Mouse (Mus musculus) MEL (cell line): ENCODE measurements around the gene Asxl2. TPM values are rescaled to one million over a fixed set of nuclear protein-coding genes. Genes with fewer than 3 reads are reported as not detected.
A peak's percentile ranks its signal among the peaks of the same experiment; 100 is the strongest.

Experiments
- DNase-seq: peaks from one replicate; pipeline ENCODE4 v3.0.0; 2011; ENCODE audit warnings: low read depth, low spot score
- H3K27ac ChIP-seq: 2 replicates; pipeline ENCODE4 v1.5.1; 2012; ENCODE audit warnings: low read depth, mild to moderate bottlenecking, control low read depth, low read length, moderate library complexity; ENCODE audit not compliant: control insufficient read depth
- H3K27me3 ChIP-seq, 2 experiments: fragments of 150-350 bp in 1 of 2; sonication (generic) in 1 of 2; 2 replicates each; pipeline ENCODE4 v1.6.1; 2012; ENCODE audit warnings: low read length in 2 of 2, mild to moderate bottlenecking in 2 of 2, improper control_type of control experiment in 1 of 2, moderate library complexity in 1 of 2; ENCODE audit not compliant: insufficient read depth in 2 of 2, control insufficient read depth in 1 of 2
- H3K36me3 ChIP-seq, 2 experiments: 2 replicates each; pipeline ENCODE4 v1.6.1; 2012 to 2014; ENCODE audit warnings: low read length in 2 of 2, improper control_type of control experiment in 1 of 2, inconsistent platforms in 1 of 2, mild to moderate bottlenecking in 1 of 2; ENCODE audit not compliant: insufficient read depth in 2 of 2, control insufficient read depth in 1 of 2
- H3K4me1 ChIP-seq, 2 experiments: fragments of 150-350 bp in 1 of 2; sonication (generic) in 1 of 2; 2 replicates each; pipeline ENCODE4 v1.6.1; 2012; ENCODE audit warnings: low read length in 2 of 2, improper control_type of control experiment in 1 of 2, mild to moderate bottlenecking in 1 of 2; ENCODE audit not compliant: insufficient read depth in 2 of 2, control insufficient read depth in 1 of 2
- H3K4me3 ChIP-seq, 2 experiments: fragments of 150-350 bp in 1 of 2; sonication (generic) in 1 of 2; 2 replicates each; pipeline ENCODE4 v1.5.1; 2012; ENCODE audit warnings: low read depth in 2 of 2, low read length in 2 of 2, mild to moderate bottlenecking in 2 of 2, moderate library complexity in 2 of 2, control low read depth in 1 of 2, improper control_type of control experiment in 1 of 2; ENCODE audit not compliant: control insufficient read depth in 1 of 2, insufficient read depth in 1 of 2
- H3K79me2 ChIP-seq: 2 replicates; pipeline ENCODE4 v1.6.1; 2012; ENCODE audit warnings: mild to moderate bottlenecking, low read length, moderate library complexity; ENCODE audit not compliant: control insufficient read depth, poor library complexity, insufficient read depth
- H3K9ac ChIP-seq: 2 replicates; pipeline ENCODE4 v1.6.1; 2012; ENCODE audit warnings: low read depth, mild to moderate bottlenecking, control low read depth, low read length, moderate library complexity; ENCODE audit not compliant: control insufficient read depth, poor library complexity, severe bottlenecking
- H3K9me3 ChIP-seq: fragments of 150-350 bp; sonication (generic); replicated peaks from 2 replicates; pipeline ENCODE4 v1.6.1; 2012; ENCODE audit warnings: mild to moderate bottlenecking, low read length, improper control_type of control experiment, moderate library complexity; ENCODE audit not compliant: insufficient read depth
- BHLHE40 ChIP-seq: IDR thresholded peaks from 2 replicates; pipeline ENCODE4 v1.6.1; 2012; ENCODE audit warnings: low read depth, mild to moderate bottlenecking, inconsistent platforms, low read length, improper control_type of control experiment, borderline replicate concordance
- CHD1 ChIP-seq: IDR thresholded peaks from 2 replicates; pipeline ENCODE4 v1.6.1; 2012; ENCODE audit warnings: low read depth, mild to moderate bottlenecking, inconsistent platforms, low read length, improper control_type of control experiment
- CTCF ChIP-seq, 3 experiments: IDR thresholded peaks in 2 of 3; conservative IDR thresholded peaks in 1 of 3; 2 replicates each; pipeline ENCODE4 v1.5.1; 2011 to 2012; ENCODE audit warnings: low read length in 3 of 3, low read depth in 2 of 3, mild to moderate bottlenecking in 2 of 3, improper control_type of control experiment in 1 of 3, inconsistent platforms in 1 of 3, mixed read lengths in 1 of 3, moderate library complexity in 1 of 3; ENCODE audit not compliant: control insufficient read depth in 1 of 3, insufficient read depth in 1 of 3, poor library complexity in 1 of 3, severe bottlenecking in 1 of 3
- ETS1 ChIP-seq: IDR thresholded peaks from 2 replicates; pipeline ENCODE4 v1.6.1; 2012; ENCODE audit warnings: low read depth, mild to moderate bottlenecking, inconsistent platforms, low read length, improper control_type of control experiment, moderate library complexity
- GATA1 ChIP-seq: IDR thresholded peaks from 2 replicates; pipeline ENCODE4 v1.6.1; 2011; ENCODE audit warnings: low read depth, low read length, improper control_type of control experiment
- JUND ChIP-seq: IDR thresholded peaks from 2 replicates; pipeline ENCODE4 v1.6.1; 2011; ENCODE audit warnings: low read depth, mild to moderate bottlenecking, improper control_type of control experiment, low read length
- MEF2A ChIP-seq: IDR thresholded peaks from 2 replicates; pipeline ENCODE4 v1.6.1; 2014; ENCODE audit warnings: low read depth, mild to moderate bottlenecking, inconsistent platforms, low read length, improper control_type of control experiment; ENCODE audit not compliant: poor library complexity, insufficient replicate concordance, severe bottlenecking; ENCODE audit errors: extremely low read depth
- MXI1 ChIP-seq: IDR thresholded peaks from 2 replicates; pipeline ENCODE4 v1.6.1; 2011; ENCODE audit warnings: mild to moderate bottlenecking, low read depth, low read length, improper control_type of control experiment
- MYC ChIP-seq: IDR thresholded peaks from 2 replicates; pipeline ENCODE4 v1.6.1; 2011; ENCODE audit warnings: low read depth, mild to moderate bottlenecking, low read length, improper control_type of control experiment, moderate library complexity
- NELFE ChIP-seq: IDR thresholded peaks from 2 replicates; pipeline ENCODE4 v1.6.1; 2011; ENCODE audit warnings: low read depth, low read length, improper control_type of control experiment
- POLR2AphosphoS2 ChIP-seq: IDR thresholded peaks from 2 replicates; pipeline ENCODE4 v1.6.1; 2011; ENCODE audit warnings: low read length, improper control_type of control experiment
- RAD21 ChIP-seq: IDR thresholded peaks from 2 replicates; pipeline ENCODE4 v1.6.1; 2011; ENCODE audit warnings: mild to moderate bottlenecking, low read depth, low read length, improper control_type of control experiment
- SMC3 ChIP-seq: IDR thresholded peaks from 2 replicates; pipeline ENCODE4 v1.6.1; 2011; ENCODE audit warnings: low read depth, low read length, improper control_type of control experiment
- TCF12 ChIP-seq: IDR thresholded peaks from 2 replicates; pipeline ENCODE4 v1.6.1; 2014; ENCODE audit warnings: low read depth, mild to moderate bottlenecking, inconsistent platforms, low read length, improper control_type of control experiment, moderate library complexity
- USF1 ChIP-seq: IDR thresholded peaks from 2 replicates; pipeline ENCODE4 v1.6.1; 2014; ENCODE audit warnings: low read depth, mild to moderate bottlenecking, inconsistent platforms, low read length, improper control_type of control experiment, moderate library complexity
- USF2 ChIP-seq, 2 experiments: IDR thresholded peaks; 2 replicates each; pipeline ENCODE4 v1.6.1; 2011 to 2012; ENCODE audit warnings: improper control_type of control experiment in 2 of 2, low read length in 2 of 2, borderline replicate concordance in 1 of 2, inconsistent platforms in 1 of 2, low read depth in 1 of 2, mild to moderate bottlenecking in 1 of 2; ENCODE audit not compliant: insufficient read depth in 1 of 2
- ZC3H11A ChIP-seq: IDR thresholded peaks from 2 replicates; pipeline ENCODE4 v1.6.1; 2012; ENCODE audit warnings: low read depth, mild to moderate bottlenecking, inconsistent platforms, low read length, improper control_type of control experiment
- ZKSCAN1 ChIP-seq: IDR thresholded peaks from 2 replicates; pipeline ENCODE4 v1.6.1; 2012; ENCODE audit warnings: low read depth, mild to moderate bottlenecking, inconsistent platforms, low read length, improper control_type of control experiment, moderate library complexity
- ZMIZ1 ChIP-seq: IDR thresholded peaks from 2 replicates; pipeline ENCODE4 v1.6.1; 2012; ENCODE audit warnings: low read depth, mild to moderate bottlenecking, inconsistent platforms, low read length, improper control_type of control experiment, moderate library complexity
- polyA plus RNA-seq, 2 experiments: library from polyadenylated mRNA; stranded (reverse) in 1 of 2; unstranded in 1 of 2; fragments of >175 nt in 1 of 2; fragments of >200 nt in 1 of 2; gene quantifications; 2 replicates each; pipeline versions ENCODE4 v1.2.1 to v1.2.4; 2012; ENCODE audit warnings: low replicate concordance in 2 of 2, low read depth in 1 of 2; ENCODE audit not compliant: insufficient read length in 2 of 2, insufficient read depth in 1 of 2, missing spikeins in 1 of 2
- total RNA-seq: library from RNA; depleted of rRNA; stranded (reverse); fragments of 300-350 nt; gene quantifications from 2 replicates; pipeline ENCODE4 v1.2.3, GENCODE M21; 2012

Asxl2 gene
- total and polyA plus RNA-seq, 3 experiments = 18.8 to 62.0 (median 26.2) TPM

DNA sequence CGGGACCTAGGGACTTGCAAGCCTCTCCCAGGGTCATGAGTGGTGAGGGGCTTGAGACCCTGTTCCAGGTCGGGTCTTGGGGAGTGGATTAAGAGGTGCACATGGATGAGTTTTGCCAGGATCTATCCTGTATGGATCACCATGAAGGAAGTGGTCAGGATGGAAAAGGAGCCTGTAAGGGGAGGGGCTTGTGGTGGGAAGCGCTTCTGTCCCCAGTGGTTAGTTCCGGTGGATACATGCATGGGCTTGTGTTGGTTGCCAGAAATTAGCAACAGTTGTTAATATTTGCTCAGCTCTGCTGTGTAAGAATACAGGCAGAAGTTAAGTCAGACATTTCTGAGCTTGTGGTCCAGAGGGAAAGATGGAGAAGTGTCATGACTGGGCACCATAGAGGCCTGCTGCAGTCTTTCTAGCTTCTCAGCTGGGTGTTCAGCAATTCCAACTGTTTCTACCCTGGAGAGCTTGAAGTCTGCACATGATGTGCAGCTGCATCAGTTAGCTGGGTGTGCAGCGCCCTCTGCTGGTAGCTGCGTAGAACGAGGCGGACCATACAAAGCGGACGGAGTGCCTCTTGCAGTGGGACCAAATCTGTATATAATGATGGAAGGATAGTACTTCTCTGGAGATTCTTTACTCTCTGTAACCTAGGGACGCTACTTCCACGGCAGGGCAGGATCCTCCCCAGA is 35.9 kb upstream of the Asxl2 start:
- H3K27ac ChIP-seq = no peak overlapping the region
- 0 out of 4 replicates have a peak, but pooled peaks cover 0 to 4% of the 10 kb centered on the region in 2 experiments for H3K4me1 ChIP-seq
- H3K4me3 ChIP-seq = no peak overlapping the region
- no peaks in the 10 kb centered on the region for H3K9me3 ChIP-seq
- no peaks in the 10 kb centered on the region for H3K36me3 ChIP-seq
- H3K9ac ChIP-seq = no peak overlapping the region
- no peaks in the 10 kb centered on the region for H3K27me3 ChIP-seq
- no peaks in the 10 kb centered on the region for H3K79me2 ChIP-seq
- peak; percentile 67 for TF ChIP-seq SMC3
- peak; percentile 45; the same call in 1 of the 2 replicates for TF ChIP-seq ZC3H11A
- TF ChIP-seq TCF12 = no peak
- no peak for TF ChIP-seq USF1
- no peak for TF ChIP-seq MXI1
- TF ChIP-seq CTCF (IDR thresholded peaks at IDR 0.05 in 2 of 3, conservative IDR thresholded peaks at IDR 0.05 in 1 of 3; ENCODE audit: control insufficient read depth in 1 of 3, insufficient read depth in 1 of 3, low read depth in 2 of 3, low read length in 3 of 3, poor library complexity in 1 of 3, severe bottlenecking in 1 of 3) = peak; percentile 88 to 99 (median 92)
- TF ChIP-seq POLR2AphosphoS2 = no peak
- no peak for TF ChIP-seq CHD1
- 0 out of 2 replicates have a peak, but pooled peaks have one; percentile 20 for TF ChIP-seq MYC
- TF ChIP-seq RAD21 = peak; percentile 88
- no peak for TF ChIP-seq USF2 (IDR thresholded peaks at IDR 0.05; ENCODE audit: borderline replicate concordance in 1 of 2, insufficient read depth in 1 of 2, low read depth in 1 of 2, low read length in 2 of 2)
- peak; percentile 89 for DNase-seq

DNA sequence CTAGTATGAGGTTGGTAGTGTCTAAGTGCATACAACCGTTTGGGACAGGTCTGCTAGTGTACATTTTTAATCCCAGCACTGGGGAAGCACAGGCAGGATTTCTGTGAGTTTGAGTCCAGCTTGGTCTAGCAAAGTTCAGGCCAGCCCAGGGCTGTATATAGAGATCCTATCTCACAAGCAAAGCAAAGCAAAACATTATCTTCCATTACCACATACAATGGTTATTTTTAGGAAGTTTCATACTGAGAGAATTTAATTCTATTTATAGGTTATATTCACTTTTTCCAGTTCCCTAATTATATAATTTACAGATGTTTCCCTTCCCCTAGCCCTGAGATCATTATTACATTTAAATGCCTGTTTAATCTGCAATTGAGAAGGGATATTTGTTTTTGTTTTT is 35.4 kb upstream of the Asxl2 start:
- no peak overlapping the region for H3K27ac ChIP-seq
- H3K79me2 ChIP-seq = no peaks in the 10 kb centered on the region
- H3K4me3 ChIP-seq = no peak overlapping the region
- H3K9ac ChIP-seq = no peak overlapping the region
- H3K4me1 ChIP-seq = 0 out of 4 replicates have a peak, but pooled peaks cover 0 to 4% of the 10 kb centered on the region in 2 experiments
- no peaks in the 10 kb centered on the region for H3K36me3 ChIP-seq
- no peaks in the 10 kb centered on the region for H3K9me3 ChIP-seq
- no peak for DNase-seq
- TF ChIP-seq ETS1 (0 out of 2 replicates have a peak, but pooled peaks have one; percentile 13), GATA1 (peak; percentile 2; the same call in 1 of the 2 replicates), MEF2A (no peak)
- no peaks in the 10 kb centered on the region for H3K27me3 ChIP-seq

DNA sequence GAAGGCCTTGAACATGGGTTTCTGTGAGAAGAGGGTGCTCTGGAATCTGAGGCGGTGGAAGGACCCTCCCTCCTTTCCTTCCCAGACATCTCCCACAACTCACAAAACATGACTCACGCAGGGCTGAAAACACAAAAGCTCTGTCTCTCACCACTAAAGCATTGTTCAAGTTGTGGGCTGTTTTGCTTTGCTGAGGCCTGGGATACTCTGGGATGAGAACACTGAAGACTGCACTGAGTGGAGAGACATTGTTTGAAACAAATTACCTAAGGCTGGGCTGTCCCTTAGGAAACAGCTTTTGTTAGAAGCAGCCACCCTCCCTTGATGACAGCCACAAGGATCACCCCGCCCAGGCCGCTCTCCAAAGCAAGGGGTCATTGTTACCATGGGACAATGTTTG is 33.5 kb upstream of the Asxl2 start:
- no peak for DNase-seq
- Histone ChIP-seq H3K27ac (no peak overlapping the region), H3K9ac (no peak overlapping the region), H3K9me3 (no peaks in the 10 kb centered on the region), H3K4me3 (no peak overlapping the region), H3K36me3 (no peaks in the 10 kb centered on the region), H3K4me1 (0 out of 4 replicates have a peak, but pooled peaks cover 0 to 4% of the 10 kb centered on the region in 2 experiments), H3K27me3 (no peaks in the 10 kb centered on the region), H3K79me2 (no peaks in the 10 kb centered on the region)
- TF ChIP-seq CHD1 (no peak), NELFE (no peak), ZMIZ1 (no peak), BHLHE40 (no peak), JUND (no peak), ZKSCAN1 (no peak)
